Mouse (Mus musculus) forebrain, embryonic 10.5 days (tissue): ENCODE data around the gene Gtsf1l. TPM values are rescaled to one million over a fixed set of nuclear protein-coding genes. Genes with fewer than 3 reads are reported as not detected.

ENCODE experiments used
- microRNA-seq: library from miRNA; unstranded; fragments of <30 nt; microRNA quantifications from one replicate; pipeline ENCODE4, GENCODE M21; 2017
- polyA plus RNA-seq: library from polyadenylated mRNA; unstranded; fragments of >200 nt; fragmentation: Nextera tagmentation; extraction: Ambion mirVana; gene quantifications from 2 replicates; pipeline ENCODE4 v1.2.1, GENCODE M21; 2016

Gtsf1l gene
- polyA plus RNA-seq, 1 experiment from 2014 or later = not detected

Small RNA genes within 50 kb of the gene (microRNA-seq; reads per million reads assigned to microRNA genes)
- not detected for gene Gm22174
- not detected for gene Mir7003

Other genes with a start within 250 kb of the Gtsf1l start
- gene Srsf6, start 156.3 kb downstream of the Gtsf1l start, polyA plus RNA-seq = 291 and 302 TPM in 2 replicates
- gene L3mbtl1, start 144.4 kb downstream of the Gtsf1l start, polyA plus RNA-seq = 0.11 and 0.33 TPM in 2 replicates
- not detected in 2 replicates for gene Sgk2, start 100.5 kb downstream of the Gtsf1l start, polyA plus RNA-seq
- gene Ift52, start 70.5 kb downstream of the Gtsf1l start, polyA plus RNA-seq = 50.0 and 52.2 TPM in 2 replicates
- gene Mybl2, start 33.2 kb downstream of the Gtsf1l start, polyA plus RNA-seq = 63.7 and 65.1 TPM in 2 replicates
- gene Tox2, start 115.3 kb upstream of the Gtsf1l start, polyA plus RNA-seq = 26.6 and 37.1 TPM in 2 replicates